Mouse (Mus musculus) liver, embryonic 11.5 days (tissue): ENCODE results near the gene Agbl4. TPM values are rescaled to one million over a fixed set of nuclear protein-coding genes. Genes with fewer than 3 reads are reported as not detected.
A peak's percentile ranks its signal among the peaks of the same experiment; 100 is the strongest.
"Not testable (repeated sequence)": the region's sequence is repeated elsewhere in the genome, so short reads cannot be mapped to it uniquely, and the experiment has no call there.

Source experiments
- ATAC-seq: fragments of 200-750 bp; cut with Nextera tagmentation; replicated peaks from 2 replicates; pipeline ENCODE4 v1.8.0; 2017; ENCODE audit warnings: moderate number of reproducible peaks, mild to moderate bottlenecking, moderate TSS enrichment, moderate library complexity; ENCODE audit not compliant: low FRiP score
- DNase-seq: peaks from one replicate; pipeline ENCODE4 v3.0.0-alpha.2; 2017; ENCODE audit warnings: low spot score
- H3K27ac ChIP-seq: fragments of 300-500 bp; sonication (generic); 2 replicates; pipeline ENCODE4 v1.5.1; 2014; ENCODE audit warnings: mild to moderate bottlenecking, low read depth, low read length, control low read depth
- H3K27me3 ChIP-seq: fragments of 300-500 bp; sonication (generic); replicated peaks from 2 replicates; pipeline ENCODE4 v1.6.1; 2014; ENCODE audit warnings: low read length, mixed read lengths; ENCODE audit not compliant: control insufficient read depth, insufficient read depth
- H3K36me3 ChIP-seq: fragments of 300-500 bp; sonication (generic); 2 replicates; pipeline ENCODE4 v1.6.1; 2014; ENCODE audit warnings: mild to moderate bottlenecking, low read length, moderate library complexity, mixed read lengths; ENCODE audit not compliant: control insufficient read depth, insufficient read depth
- H3K4me1 ChIP-seq: fragments of 300-500 bp; sonication (generic); replicated peaks from 2 replicates; pipeline ENCODE4 v1.6.1; 2014; ENCODE audit warnings: low read length, mixed read lengths; ENCODE audit not compliant: control insufficient read depth, insufficient read depth
- H3K4me2 ChIP-seq: fragments of 300-500 bp; sonication (generic); 2 replicates; pipeline ENCODE4 v1.6.1; 2014; ENCODE audit warnings: mild to moderate bottlenecking, control low read depth, moderate library complexity
- H3K4me3 ChIP-seq: fragments of 300-500 bp; sonication (generic); 2 replicates; pipeline ENCODE4 v1.5.1; 2014; ENCODE audit warnings: low read depth, low read length, control low read depth
- H3K9ac ChIP-seq: fragments of 300-500 bp; sonication (generic); 2 replicates; pipeline ENCODE4 v1.6.1; 2014; ENCODE audit warnings: low read depth, low read length, control low read depth
- H3K9me3 ChIP-seq: fragments of 300-500 bp; sonication (generic); 2 replicates; pipeline ENCODE4 v1.6.1; 2016; ENCODE audit warnings: low read length, inconsistent platforms, mixed read lengths; ENCODE audit not compliant: control insufficient read depth
- WGBS: fragments of 180-500 bp; shearing (Covaris S2); extraction: QIAGEN DNeasy Blood & Tissue Kit; methylation state at CpG from one replicate; pipeline ENCODE4 v1.1.7; 2014; 5-methylcytosine and 5-hydroxymethylcytosine counted together
- polyA plus RNA-seq: library from polyadenylated mRNA; unstranded; fragments of >200 nt; fragmentation: Nextera tagmentation; extraction: Ambion mirVana; gene quantifications from 2 replicates; pipeline ENCODE4 v1.2.1, GENCODE M21; 2014

The Agbl4 gene
- polyA plus RNA-seq, 1 experiment from 2014 or later, result not detected

- Histone ChIP-seq H3K4me1 (no peaks in the 10 kb centered on the region), H3K9me3 (no peaks in the 10 kb centered on the region), H3K4me3 (no peak overlapping the region), H3K27me3 (no peaks in the 10 kb centered on the region), H3K27ac (no peak overlapping the region), H3K36me3 (no peaks in the 10 kb centered on the region), H3K9ac (no peak overlapping the region), H3K4me2 (no peak overlapping the region)
- ATAC-seq (no peak), DNase-seq (no peak)
- WGBS, result 58% methylated on average over 1 of the region's 1 CpGs
Measured at GRCm38 (mm10) chr4:111155859-111156258, 758.4 kb downstream of the Agbl4 start.

- H3K4me1 ChIP-seq, result no peaks in the 10 kb centered on the region
- H3K4me2 ChIP-seq, result no peak overlapping the region
- no peak overlapping the region for H3K9ac ChIP-seq
- WGBS, result 73% methylated on average over 2 of the region's 2 CpGs
- no peaks in the 10 kb centered on the region for H3K36me3 ChIP-seq
- ATAC-seq, result no peak
- H3K4me3 ChIP-seq, result no peak overlapping the region
- no peaks in the 10 kb centered on the region for H3K9me3 ChIP-seq
- no peak overlapping the region for H3K27ac ChIP-seq
- DNase-seq, result no peak
- no peaks in the 10 kb centered on the region for H3K27me3 ChIP-seq
Measured at GRCm38 (mm10) chr4:111181478-111181877, 784.0 kb downstream of the Agbl4 start.

GRCm38 (mm10) chr4:111200100-111200499 is 802.6 kb downstream of the Agbl4 start:
- Histone ChIP-seq H3K36me3 (no peaks in the 10 kb centered on the region), H3K27ac (no peak overlapping the region), H3K4me3 (no peak overlapping the region), H3K4me1 (no peaks in the 10 kb centered on the region; the same call in 1 of the 2 replicates), H3K4me2 (no peak overlapping the region), H3K9ac (no peak overlapping the region), H3K9me3 (no peaks in the 10 kb centered on the region), H3K27me3 (no peaks in the 10 kb centered on the region)
- ATAC-seq (peak; percentile 43; the same call in 1 of the 2 replicates), DNase-seq (no peak)
- 51% methylated on average over 2 of the region's 2 CpGs for whole genome bisulfite sequencing

GRCm38 (mm10) chr4:111215191-111215762 is 817.8 kb downstream of the Agbl4 start:
- 63% methylated on average over 3 of the region's 3 CpGs for WGBS
- no peaks in the 10 kb centered on the region for H3K36me3 ChIP-seq
- H3K4me1 ChIP-seq, result no peaks in the 10 kb centered on the region
- DNase-seq (no peak), ATAC-seq (no peak)
- no peaks in the 10 kb centered on the region for H3K9me3 ChIP-seq
- no peak overlapping the region for H3K9ac ChIP-seq
- H3K4me3 ChIP-seq, result no peak overlapping the region
- H3K27me3 ChIP-seq, result no peaks in the 10 kb centered on the region
- no peak overlapping the region for H3K27ac ChIP-seq
- no peak overlapping the region for H3K4me2 ChIP-seq

- not testable (repeated sequence) for DNase-seq, H3K27me3 ChIP-seq, H3K9ac ChIP-seq, H3K27ac ChIP-seq, ATAC-seq, H3K9me3 ChIP-seq, H3K4me2 ChIP-seq, H3K36me3 ChIP-seq, H3K4me1 ChIP-seq, H3K4me3 ChIP-seq
- 80% methylated on average over 1 of the region's 1 CpGs for WGBS
Measured at GRCm38 (mm10) chr4:111219030-111219429, 821.6 kb downstream of the Agbl4 start.

- not testable (repeated sequence) for ATAC-seq, H3K4me2 ChIP-seq, H3K27ac ChIP-seq, H3K9me3 ChIP-seq, H3K4me1 ChIP-seq, DNase-seq, H3K27me3 ChIP-seq, H3K4me3 ChIP-seq, H3K36me3 ChIP-seq, H3K9ac ChIP-seq
- WGBS, result 88% methylated on average over 9 of the region's 9 CpGs
Measured at GRCm38 (mm10) chr4:111219543-111219942, 822.1 kb downstream of the Agbl4 start.

GRCm38 (mm10) chr4:111233849-111234248 is 836.4 kb downstream of the Agbl4 start:
- H3K4me1 ChIP-seq, result no peaks in the 10 kb centered on the region
- H3K27me3 ChIP-seq, result no peaks in the 10 kb centered on the region
- no peaks in the 10 kb centered on the region for H3K36me3 ChIP-seq
- no peaks in the 10 kb centered on the region for H3K9me3 ChIP-seq
- WGBS, result 83% methylated on average over 1 of the region's 1 CpGs
- H3K4me3 ChIP-seq, result no peak overlapping the region
- no peak overlapping the region for H3K27ac ChIP-seq
- ATAC-seq (no peak), DNase-seq (no peak)
- H3K9ac ChIP-seq, result no peak overlapping the region
- H3K4me2 ChIP-seq, result no peak overlapping the region

- DNase-seq (no peak), ATAC-seq (no peak)
- H3K27me3 ChIP-seq, result no peaks in the 10 kb centered on the region
- no peak overlapping the region for H3K4me2 ChIP-seq
- no peak overlapping the region for H3K9ac ChIP-seq
- H3K4me3 ChIP-seq, result no peak overlapping the region
- no peaks in the 10 kb centered on the region for H3K4me1 ChIP-seq
- no peak overlapping the region for H3K27ac ChIP-seq
- WGBS, result 75% methylated on average over 5 of the region's 5 CpGs
- H3K36me3 ChIP-seq, result no peaks in the 10 kb centered on the region
- H3K9me3 ChIP-seq, result no peaks in the 10 kb centered on the region
Measured at GRCm38 (mm10) chr4:111251917-111252316, 854.5 kb downstream of the Agbl4 start.

- WGBS, result 43% methylated on average over 4 of the region's 4 CpGs
- DNase-seq, result no peak
Measured at GRCm38 (mm10) chr4:111255499-111255898, 858.0 kb downstream of the Agbl4 start.

More at GRCm38 (mm10) chr4:111255499-111255898, 858.0 kb downstream of the Agbl4 start:
- H3K9me3 ChIP-seq, result no peaks in the 10 kb centered on the region
- H3K4me3 ChIP-seq, result no peak overlapping the region
- H3K27ac ChIP-seq, result no peak overlapping the region
- H3K9ac ChIP-seq, result no peak overlapping the region
- no peaks in the 10 kb centered on the region for H3K4me1 ChIP-seq
- H3K36me3 ChIP-seq, result no peaks in the 10 kb centered on the region
- no peak for ATAC-seq
- no peak overlapping the region for H3K4me2 ChIP-seq
- H3K27me3 ChIP-seq, result no peaks in the 10 kb centered on the region
